Mouse (Mus musculus) testis, adult 10 weeks (tissue): ENCODE measurements around the gene Ccn6. TPM values are rescaled to one million over a fixed set of nuclear protein-coding genes. Genes with fewer than 3 reads are reported as not detected.

Experiments used
- polyA plus RNA-seq: library from polyadenylated mRNA; stranded (reverse); fragments of 350-450 nt; fragmentation: Illumina TruSeq; extraction: RNeasy Lipid Tissue Mini Kit (QIAGEN cat#74804); gene quantifications from one replicate; pipeline ENCODE4 v1.2.3, GENCODE M21; 2014; ENCODE audit warnings: low read depth, low replicate concordance

Gene Ccn6
- polyA plus RNA-seq, result 0.20 TPM

GRCm38 (mm10) chr10:39163694-39164093 lies at the start of gene Ccn6:
Gene Ccn6 (minus strand): TSS chr10:39163794.

GRCm38 (mm10) chr10:39133462-39134310 lies 29.9 kb downstream of the Ccn6 start, which contains the start of the genes Fam229b and Tube1:
Gene Fam229b (minus strand): TSS chr10:39133914.
Gene Tube1 (plus strand): TSS chr10:39133976.

Other genes starting within 250 kb of the Ccn6 start
- 1.7 TPM for gene Lama4, start 198.3 kb downstream of the Ccn6 start, polyA plus RNA-seq
- 2,110 TPM for gene Fam229b, start 29.9 kb downstream of the Ccn6 start, polyA plus RNA-seq
- 7.8 TPM for gene Tube1, start 29.8 kb downstream of the Ccn6 start, polyA plus RNA-seq
- 34.5 TPM for gene Fyn, start 205.1 kb upstream of the Ccn6 start, polyA plus RNA-seq